Mouse (Mus musculus) brown adipose tissue, adult 24 weeks (tissue): ENCODE data around the gene Yipf2. TPM values are rescaled to one million over a fixed set of nuclear protein-coding genes. Genes with fewer than 3 reads are reported as not detected.

ENCODE experiments used
- H3K27ac ChIP-seq: fragments of 200-500 bp; replicated peaks from 2 replicates; pipeline ENCODE4 v1.5.1; 2012; ENCODE audit warnings: low read depth, mild to moderate bottlenecking, low read length
- H3K4me1 ChIP-seq: fragments of 200-500 bp; 2 replicates; pipeline ENCODE4 v1.6.1; 2012; ENCODE audit warnings: low read length, mixed read lengths; ENCODE audit not compliant: control insufficient read depth, insufficient read depth, insufficient read length
- H3K4me3 ChIP-seq: fragments of 200-500 bp; 2 replicates; pipeline ENCODE4 v1.5.1; 2012; ENCODE audit warnings: low read depth, mild to moderate bottlenecking, low read length, moderate library complexity; ENCODE audit not compliant: insufficient read depth
- polyA plus RNA-seq: library from polyadenylated mRNA; stranded (reverse); fragments of >200 nt; gene quantifications from 2 replicates; pipeline ENCODE4 v1.2.4, GENCODE M21; 2012; ENCODE audit not compliant: missing spikeins, insufficient read depth, insufficient read length

Yipf2 gene
- polyA plus RNA-seq, 1 experiment = 12.7 TPM

DNA sequence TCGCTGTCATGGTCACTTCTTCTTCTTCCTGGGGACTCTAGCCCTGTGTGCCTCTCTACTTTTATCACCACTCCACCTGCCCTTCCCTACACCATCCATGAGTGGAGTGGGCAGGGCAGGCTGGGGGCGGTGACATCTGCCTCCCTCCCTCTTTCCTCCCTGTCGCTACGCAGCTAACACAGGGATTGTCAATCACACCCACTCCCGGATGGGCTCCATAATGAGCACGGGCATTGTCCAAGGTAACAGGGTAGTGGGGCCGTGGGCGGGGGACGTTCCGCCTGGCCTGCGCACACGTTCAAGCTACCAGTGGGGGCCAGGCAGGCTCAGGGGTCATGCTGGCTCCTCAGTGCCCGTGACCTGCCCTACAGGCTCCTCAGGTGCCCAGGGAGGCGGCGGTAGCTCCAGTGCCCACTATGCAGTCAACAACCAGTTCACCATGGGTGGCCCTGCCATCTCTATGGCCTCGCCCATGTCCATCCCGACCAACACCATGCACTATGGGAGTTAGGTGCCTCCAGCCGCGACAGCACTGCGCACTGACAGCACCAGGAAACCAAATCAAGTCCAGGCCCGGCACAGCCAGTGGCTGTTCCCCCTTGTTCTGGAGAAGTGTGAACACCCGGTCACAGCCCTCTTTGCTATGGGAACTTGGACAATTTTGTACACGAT is 4.8 kb downstream of the Yipf2 start:
- H3K4me1 ChIP-seq = peaks cover 5% of the 10 kb centered on the region; the same call in 1 of the 2 replicates
- no peak overlapping the region for H3K27ac ChIP-seq
- H3K4me3 ChIP-seq = no peak overlapping the region

DNA sequence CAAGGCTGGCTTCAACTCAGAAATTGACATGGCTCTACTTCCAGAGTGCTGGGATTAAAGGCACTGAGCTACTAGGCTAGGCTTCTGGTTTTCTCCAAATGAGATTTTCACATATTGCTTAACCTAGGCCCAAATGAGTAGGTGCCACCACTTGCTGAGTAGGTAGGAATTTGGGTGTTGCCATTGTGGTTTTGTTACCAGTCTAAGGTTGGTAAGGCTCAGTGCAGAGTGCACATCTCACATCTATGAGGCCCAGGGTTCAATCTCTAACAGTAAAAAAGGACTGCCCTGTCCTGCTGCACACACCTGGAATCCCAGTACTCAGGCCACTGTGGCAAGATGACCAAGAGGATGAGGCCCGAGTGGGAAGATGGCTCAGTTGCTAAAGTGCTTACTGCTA is 7.2 kb downstream of the Yipf2 start:
- no peak overlapping the region for H3K4me3 ChIP-seq
- H3K27ac ChIP-seq = no peak overlapping the region
- no peaks in the 10 kb centered on the region for H3K4me1 ChIP-seq

DNA sequence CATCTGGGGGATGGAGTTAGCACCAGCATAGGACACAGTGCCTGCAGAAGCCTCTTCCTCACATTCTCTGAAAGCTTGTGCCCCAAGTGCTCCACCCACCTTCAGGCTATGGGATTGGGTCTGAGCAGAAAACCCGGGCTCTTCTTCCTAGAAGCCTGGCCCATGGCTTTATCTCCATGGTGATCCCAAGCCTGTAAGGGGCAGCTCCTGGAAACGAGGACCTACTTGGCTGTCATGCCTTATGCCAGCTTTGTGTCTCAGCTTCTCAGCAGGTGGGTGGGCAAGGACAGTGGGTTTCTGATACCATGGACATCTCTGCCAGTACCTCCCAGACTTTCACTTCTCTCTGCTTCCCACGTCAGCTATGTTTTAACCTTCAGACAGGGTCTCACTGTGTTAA is 14.4 kb downstream of the Yipf2 start:
- Histone ChIP-seq H3K4me3 (no peak overlapping the region), H3K27ac (no peak overlapping the region), H3K4me1 (no peaks in the 10 kb centered on the region)

DNA sequence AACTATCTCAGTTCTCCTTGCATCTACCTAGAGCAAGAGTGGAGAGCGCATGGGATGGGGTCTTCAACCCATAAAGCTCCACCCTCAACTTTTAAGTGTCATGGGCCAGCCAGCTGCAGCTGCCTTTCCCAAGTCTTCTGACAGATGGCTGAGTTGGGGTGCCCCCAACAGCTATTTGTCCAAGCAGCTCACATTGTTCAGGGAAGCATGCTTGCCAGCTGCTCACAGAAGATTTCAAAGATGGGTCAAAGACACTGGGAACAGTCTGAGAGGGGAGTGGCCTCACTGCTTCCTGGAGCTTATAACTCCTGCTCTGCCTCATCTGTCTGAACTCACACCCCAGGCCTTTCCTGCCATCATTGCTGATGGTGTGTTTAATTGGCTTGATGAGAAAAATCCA is 16.3 kb downstream of the Yipf2 start:
- no peaks in the 10 kb centered on the region for H3K4me1 ChIP-seq
- H3K27ac ChIP-seq = no peak overlapping the region
- H3K4me3 ChIP-seq = no peak overlapping the region

DNA sequence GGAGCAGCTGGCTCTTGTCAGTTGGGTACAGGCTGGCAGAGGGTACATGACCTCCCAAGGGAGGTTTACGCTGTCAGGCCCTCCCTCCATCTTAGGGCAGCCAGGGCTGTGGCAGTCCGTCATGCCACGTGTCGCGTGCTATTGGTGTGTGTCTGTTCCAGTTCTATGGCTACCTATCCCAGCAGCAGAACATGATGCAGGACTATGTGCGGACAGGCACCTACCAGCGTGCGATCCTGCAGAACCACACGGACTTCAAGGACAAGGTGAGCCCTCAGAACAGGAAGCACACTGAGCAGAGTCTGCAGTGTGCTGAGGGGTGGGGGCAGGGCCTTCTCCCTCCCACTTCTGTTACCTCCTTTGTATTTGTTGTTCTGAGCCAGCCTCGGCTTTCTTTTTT is 17.4 kb downstream of the Yipf2 start:
- no peak overlapping the region for H3K4me3 ChIP-seq
- no peaks in the 10 kb centered on the region for H3K4me1 ChIP-seq
- H3K27ac ChIP-seq = no peak overlapping the region

DNA sequence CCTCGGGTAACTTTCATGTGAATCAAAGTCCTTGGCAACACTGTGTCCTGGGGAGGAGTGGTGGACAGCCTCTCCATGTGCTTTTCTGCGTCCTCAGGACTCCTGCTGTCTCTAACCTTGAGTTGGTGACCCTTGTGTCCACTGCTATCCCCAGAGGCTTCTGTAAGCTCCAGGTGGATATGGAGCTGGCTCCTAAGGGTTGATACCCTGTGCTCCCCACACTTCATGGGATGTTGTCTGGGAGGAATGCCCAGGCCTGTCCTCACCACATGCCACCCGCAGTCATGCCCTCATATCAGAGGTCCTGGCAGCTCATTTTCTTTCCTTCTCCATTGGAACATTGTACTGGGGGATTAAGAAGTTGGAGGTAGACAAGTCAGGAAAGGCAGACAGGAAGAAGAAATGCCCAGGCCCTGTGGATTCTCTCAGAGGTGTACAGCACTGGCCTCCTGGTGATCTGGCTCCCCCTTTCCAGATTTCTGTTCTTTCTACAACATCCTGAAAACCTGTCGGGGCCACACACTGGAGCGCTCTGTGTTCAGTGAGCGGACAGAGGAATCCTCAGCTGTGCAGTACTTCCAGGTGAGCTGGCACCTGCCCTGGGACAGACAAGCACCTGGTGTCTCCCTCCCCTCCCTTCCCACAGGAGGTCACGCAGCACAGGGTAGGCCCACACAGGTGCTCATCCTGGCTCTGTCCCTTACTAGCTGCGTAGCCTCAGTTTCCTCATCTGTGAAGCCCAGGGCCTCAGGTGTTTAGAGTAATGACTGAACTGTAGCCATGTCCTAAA is 18.4 kb downstream of the Yipf2 start:
- Histone ChIP-seq H3K4me1 (no peaks in the 10 kb centered on the region), H3K4me3 (no peak overlapping the region), H3K27ac (no peak overlapping the region)

DNA sequence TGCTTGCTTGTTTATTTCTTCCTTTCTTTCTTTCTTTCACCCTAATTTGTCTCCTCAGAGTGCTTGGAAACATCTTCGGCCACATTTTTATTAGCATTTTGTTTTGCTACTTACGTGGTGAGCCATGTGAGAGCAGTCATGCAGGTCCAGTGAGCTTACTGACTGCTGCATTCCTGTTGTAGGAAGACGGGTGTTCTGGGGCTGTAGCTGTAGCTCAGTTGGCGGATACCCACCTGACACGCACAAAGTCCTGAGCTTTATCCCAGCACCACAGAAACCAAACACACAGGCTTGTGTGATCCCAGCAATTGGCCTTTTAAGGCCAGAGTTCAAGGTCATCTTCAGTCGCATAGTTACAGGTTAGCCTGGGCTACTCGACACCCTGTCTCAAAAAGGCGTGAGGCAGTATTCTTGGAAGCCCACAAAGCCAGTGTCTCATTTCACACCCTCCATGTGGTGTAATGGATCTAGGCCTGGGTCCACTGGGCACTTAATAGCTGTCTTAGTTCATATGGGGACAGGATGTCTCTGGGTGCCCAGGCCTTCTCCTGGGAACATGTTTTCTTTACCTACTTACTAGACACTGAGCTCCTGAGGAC is 23.9 kb downstream of the Yipf2 start:
- no peak overlapping the region for H3K27ac ChIP-seq
- no peaks in the 10 kb centered on the region for H3K4me1 ChIP-seq
- H3K4me3 ChIP-seq = no peak overlapping the region

DNA sequence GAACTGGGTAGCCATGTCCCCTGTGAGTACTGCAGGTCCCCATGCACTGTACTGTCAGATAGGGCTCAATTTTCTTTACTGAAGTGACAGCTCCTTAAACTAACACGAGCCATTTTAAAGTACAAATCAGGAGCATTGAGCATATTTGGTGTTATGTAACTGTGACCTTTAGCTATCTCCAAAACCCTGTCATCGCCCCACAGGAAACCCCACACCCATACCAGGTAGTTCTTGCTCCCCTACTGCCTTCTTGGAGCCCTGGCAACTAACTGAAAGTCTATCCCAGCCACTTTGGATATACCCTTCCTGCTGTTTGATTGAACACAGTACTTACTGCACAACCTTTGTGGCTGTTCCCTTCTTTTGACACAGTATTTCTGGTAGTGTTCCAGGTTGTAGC is 25.6 kb downstream of the Yipf2 start:
- Histone ChIP-seq H3K4me3 (no peak overlapping the region), H3K4me1 (no peaks in the 10 kb centered on the region), H3K27ac (no peak overlapping the region)

DNA sequence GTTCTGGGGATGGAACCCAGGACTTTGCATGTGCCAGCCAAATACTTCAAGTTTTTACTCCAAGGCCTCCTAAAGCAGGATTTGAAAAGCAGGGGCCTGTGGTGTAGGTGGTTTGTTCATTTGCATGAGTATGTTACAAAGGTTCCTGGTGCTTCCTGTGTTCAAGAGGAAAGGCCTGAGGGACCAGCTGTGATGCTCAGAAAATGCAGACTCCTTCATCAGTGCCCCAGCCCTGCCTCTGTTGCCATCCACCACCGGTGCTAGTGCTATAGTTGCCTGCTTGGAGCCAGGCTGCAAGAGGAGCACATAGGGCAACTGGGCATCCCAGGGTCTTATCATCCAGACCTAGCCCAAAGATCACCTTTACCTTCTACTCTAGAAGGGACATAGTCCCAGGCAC is 26.1 kb downstream of the Yipf2 start:
- Histone ChIP-seq H3K4me3 (no peak overlapping the region), H3K4me1 (no peaks in the 10 kb centered on the region), H3K27ac (no peak overlapping the region)

DNA sequence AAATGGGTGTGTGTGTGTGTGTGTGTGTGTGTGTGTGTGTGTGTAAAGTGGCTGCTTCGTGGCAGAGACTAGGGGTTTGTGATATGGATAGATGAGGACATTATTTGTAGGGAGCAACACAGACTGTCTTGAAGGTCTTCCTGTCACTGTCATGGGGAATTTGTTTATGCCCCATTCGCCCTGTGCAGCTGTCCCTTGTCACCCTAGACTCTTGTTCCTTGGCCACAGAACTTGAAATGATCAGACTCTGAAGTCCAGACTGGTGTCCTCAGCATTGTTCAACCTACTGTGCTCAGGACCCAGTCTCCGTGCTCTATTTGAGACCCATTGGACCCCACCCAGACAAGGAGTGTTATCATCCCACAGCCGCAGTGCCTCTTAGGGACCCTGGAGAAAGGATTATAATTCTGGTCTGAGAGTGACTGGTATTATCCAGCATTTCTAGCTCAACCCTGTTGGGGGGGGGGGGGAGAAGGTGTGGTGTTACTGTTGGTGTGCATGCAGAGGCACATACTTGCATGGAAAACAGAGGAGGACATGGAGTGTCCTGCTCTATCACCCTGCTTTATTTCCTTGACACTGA is 27.5 kb downstream of the Yipf2 start:
- no peak overlapping the region for H3K27ac ChIP-seq

DNA sequence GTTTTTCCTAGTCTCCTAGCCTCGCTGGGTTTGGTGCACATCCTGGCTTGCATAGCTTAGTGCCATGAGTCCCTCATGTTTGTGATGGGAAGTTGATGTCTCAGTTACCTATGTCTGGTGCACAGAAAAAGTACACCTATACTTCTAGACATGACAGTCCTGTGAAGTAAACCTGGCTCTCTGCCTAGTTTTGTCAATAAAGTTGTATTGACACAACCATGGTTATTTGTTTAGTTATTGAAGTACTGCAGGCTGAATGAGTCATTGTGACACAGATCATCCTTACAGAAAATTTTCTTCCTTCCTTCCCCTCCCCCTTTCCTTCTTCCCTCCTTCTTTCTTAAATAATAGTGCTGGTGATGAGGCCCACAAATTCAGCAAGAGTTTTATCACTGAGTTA is 28.2 kb downstream of the Yipf2 start:
- no peak overlapping the region for H3K27ac ChIP-seq
- no peak overlapping the region for H3K4me3 ChIP-seq
- no peaks in the 10 kb centered on the region for H3K4me1 ChIP-seq

More for the DNA sequence above, 27.5 kb downstream of the Yipf2 start:
- H3K4me3 ChIP-seq = no peak overlapping the region
- no peaks in the 10 kb centered on the region for H3K4me1 ChIP-seq

DNA sequence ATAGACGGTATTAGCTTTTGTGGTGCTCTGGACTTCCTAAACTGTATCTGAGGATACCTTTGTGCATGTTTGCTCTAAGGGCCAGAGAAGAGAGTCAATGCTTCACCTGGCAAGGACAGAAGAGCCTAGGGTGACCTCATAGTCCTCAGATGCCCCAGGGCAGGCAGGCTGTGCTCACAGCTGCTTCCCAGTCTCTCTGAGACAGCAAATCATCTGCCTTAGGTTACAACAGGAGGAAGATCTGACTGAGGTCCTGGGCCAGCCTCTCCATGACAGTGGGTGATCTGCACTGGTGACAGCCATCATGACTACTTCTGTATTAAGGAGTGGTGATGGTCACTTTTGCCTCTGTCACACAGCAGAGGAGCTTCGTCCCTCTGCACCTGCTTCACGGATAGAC is 33.5 kb downstream of the Yipf2 start:
- no peak overlapping the region for H3K27ac ChIP-seq
- no peak overlapping the region for H3K4me3 ChIP-seq
- peaks cover 5% of the 10 kb centered on the region; the same call in 1 of the 2 replicates for H3K4me1 ChIP-seq

DNA sequence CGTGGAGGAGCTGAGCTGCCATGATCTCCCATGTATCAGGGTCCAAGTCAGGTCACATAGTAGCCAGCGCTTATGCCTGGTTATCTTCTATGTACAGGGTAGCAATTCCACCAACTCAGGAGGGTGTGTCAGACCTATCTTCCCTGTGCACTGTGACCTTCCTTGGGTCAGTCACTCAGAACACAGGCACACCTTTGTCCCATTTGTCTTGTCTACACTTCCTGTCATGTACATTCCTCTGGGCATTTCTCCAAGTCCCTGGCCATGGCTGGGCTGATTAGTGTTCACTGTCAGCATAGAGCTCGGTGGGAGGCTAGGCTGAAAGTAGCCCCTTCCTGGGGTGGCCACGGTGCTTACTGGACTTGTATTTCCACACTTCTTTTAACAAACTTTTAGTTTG is 34.3 kb downstream of the Yipf2 start:
- Histone ChIP-seq H3K4me1 (peaks cover 5% of the 10 kb centered on the region; the same call in 1 of the 2 replicates), H3K27ac (no peak overlapping the region), H3K4me3 (no peak overlapping the region)

DNA sequence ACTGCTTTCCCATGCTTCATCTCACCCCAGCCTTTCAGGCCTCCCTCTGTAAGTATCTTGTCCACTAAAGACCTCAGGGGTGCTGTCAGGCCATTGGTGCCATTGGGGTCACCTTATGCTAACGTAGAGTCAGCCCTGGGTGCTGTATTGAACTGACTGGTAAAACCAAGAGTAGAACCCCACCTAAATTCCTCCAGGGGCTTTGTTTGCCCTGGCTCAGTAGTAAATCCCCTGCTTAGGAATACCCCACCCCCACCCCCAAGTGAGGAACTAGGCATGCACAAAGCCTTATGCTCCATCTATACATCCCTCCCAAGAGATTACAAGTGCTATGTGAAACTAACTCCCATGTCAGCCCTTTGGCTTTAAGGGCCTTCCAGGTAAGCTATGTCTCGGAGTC is 35.1 kb downstream of the Yipf2 start:
- Histone ChIP-seq H3K4me1 (peaks cover 5% of the 10 kb centered on the region; the same call in 1 of the 2 replicates), H3K27ac (no peak overlapping the region), H3K4me3 (no peak overlapping the region)

DNA sequence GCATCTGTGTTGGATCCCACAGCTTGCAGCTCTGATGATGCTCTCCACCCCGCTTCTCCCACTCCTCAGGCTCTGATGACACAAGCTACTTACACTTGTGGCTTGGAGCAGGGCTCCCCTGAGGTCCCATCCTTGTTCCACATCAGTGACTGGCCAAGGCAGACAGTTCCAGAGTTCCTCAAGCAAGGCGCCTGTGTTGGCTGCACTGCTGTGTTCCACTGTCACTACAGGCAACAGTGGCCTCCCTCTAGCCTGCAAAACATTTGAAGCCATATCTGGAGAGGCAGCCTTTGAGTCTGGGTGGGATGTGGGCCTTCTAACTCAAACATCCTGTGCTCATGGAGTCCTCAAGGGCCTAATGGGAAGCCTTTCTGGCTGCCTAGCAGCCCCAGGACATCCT is 35.6 kb downstream of the Yipf2 start:
- Histone ChIP-seq H3K4me1 (peaks cover 5% of the 10 kb centered on the region; the same call in 1 of the 2 replicates), H3K27ac (no peak overlapping the region), H3K4me3 (no peak overlapping the region)
